Mouse (Mus musculus) lung, postnatal 0 days (tissue): ENCODE results near the gene Defa26. TPM values are rescaled to one million over a fixed set of nuclear protein-coding genes. Genes with fewer than 3 reads are reported as not detected.
A peak's percentile ranks its signal among the peaks of the same experiment; 100 is the strongest.
"Not testable (repeated sequence)": the region's sequence is repeated elsewhere in the genome, so short reads cannot be mapped to it uniquely, and the experiment has no call there.

Source experiments
- ATAC-seq: fragments of 200-750 bp; cut with Nextera tagmentation; 2 replicates; pipeline ENCODE4 v1.8.0; 2017; ENCODE audit warnings: moderate library complexity
- DNase-seq: peaks from one replicate; pipeline ENCODE4 v3.0.0-alpha.2; 2016; ENCODE audit warnings: low spot score
- H3K27ac ChIP-seq: fragments of 300-500 bp; sonication (generic); 2 replicates; pipeline ENCODE4 v1.5.1; 2014; ENCODE audit warnings: antibody characterized with exemption, mild to moderate bottlenecking, low read length, mixed read lengths
- H3K27me3 ChIP-seq: fragments of 300-500 bp; sonication (generic); replicated peaks from 2 replicates; pipeline ENCODE4 v1.6.1; 2014; ENCODE audit warnings: low read length, mixed read lengths; ENCODE audit not compliant: insufficient read depth
- H3K36me3 ChIP-seq: fragments of 300-500 bp; sonication (generic); 2 replicates; pipeline ENCODE4 v1.6.1; 2014; ENCODE audit warnings: low read length, mixed read lengths; ENCODE audit not compliant: insufficient read depth
- H3K4me1 ChIP-seq: fragments of 300-500 bp; sonication (generic); 2 replicates; pipeline ENCODE4 v1.6.1; 2014; ENCODE audit warnings: antibody characterized with exemption, low read depth, low read length, mixed read lengths; ENCODE audit not compliant: insufficient read depth
- H3K4me2 ChIP-seq: fragments of 300-500 bp; sonication (generic); replicated peaks from 2 replicates; pipeline ENCODE4 v1.6.1; 2014; ENCODE audit warnings: low read depth, mild to moderate bottlenecking, low read length, moderate library complexity, mixed read lengths
- H3K4me3 ChIP-seq: fragments of 300-500 bp; sonication (generic); 2 replicates; pipeline ENCODE4 v1.5.1; 2014; ENCODE audit warnings: low read depth, low read length
- H3K9ac ChIP-seq: fragments of 300-500 bp; sonication (generic); replicated peaks from 2 replicates; pipeline ENCODE4 v1.6.1; 2014; ENCODE audit warnings: low read depth, mild to moderate bottlenecking
- H3K9me3 ChIP-seq: fragments of 300-500 bp; sonication (generic); 2 replicates; pipeline ENCODE4 v1.6.1; 2016; ENCODE audit warnings: low read length, mixed read lengths
- WGBS: fragments of 180-500 bp; shearing (Covaris S2); extraction: QIAGEN DNeasy Blood & Tissue Kit; methylation state at CpG from one replicate; pipeline ENCODE4 v1.1.7; 2014; 5-methylcytosine and 5-hydroxymethylcytosine counted together
- polyA plus RNA-seq: library from polyadenylated mRNA; unstranded; fragments of >200 nt; fragmentation: Nextera tagmentation; extraction: Ambion mirVana; gene quantifications from 2 replicates; pipeline ENCODE4 v1.2.1, GENCODE M21; 2015

Defa26 gene
- not detected in 2 replicates for polyA plus RNA-seq

- DNase-seq = peak; percentile 0
- ATAC-seq, H3K27ac ChIP-seq, H3K4me2 ChIP-seq, H3K27me3 ChIP-seq, H3K9ac ChIP-seq, H3K4me3 ChIP-seq, H3K4me1 ChIP-seq, H3K36me3 ChIP-seq, H3K9me3 ChIP-seq: not testable (repeated sequence)
- no CpG with 5 or more reads among the region's 1 CpGs for WGBS
Observed at GRCm38 (mm10) chr8:21617883-21618282, at the start of gene Defa26. Gene Defa26, plus strand, starts transcription at chr8:21618183.

- DNase-seq, H3K4me1 ChIP-seq, H3K4me2 ChIP-seq, H3K4me3 ChIP-seq, H3K9me3 ChIP-seq, H3K9ac ChIP-seq, H3K27me3 ChIP-seq, ATAC-seq, H3K27ac ChIP-seq, H3K36me3 ChIP-seq: not testable (repeated sequence)
- no CpG with 5 or more reads among the region's 1 CpGs for WGBS
Observed at GRCm38 (mm10) chr8:21582706-21583105, 35.3 kb upstream of the Defa26 start, which contains the start of gene Defa28. Gene Defa28, plus strand, starts transcription at chr8:21583006.

DNA sequence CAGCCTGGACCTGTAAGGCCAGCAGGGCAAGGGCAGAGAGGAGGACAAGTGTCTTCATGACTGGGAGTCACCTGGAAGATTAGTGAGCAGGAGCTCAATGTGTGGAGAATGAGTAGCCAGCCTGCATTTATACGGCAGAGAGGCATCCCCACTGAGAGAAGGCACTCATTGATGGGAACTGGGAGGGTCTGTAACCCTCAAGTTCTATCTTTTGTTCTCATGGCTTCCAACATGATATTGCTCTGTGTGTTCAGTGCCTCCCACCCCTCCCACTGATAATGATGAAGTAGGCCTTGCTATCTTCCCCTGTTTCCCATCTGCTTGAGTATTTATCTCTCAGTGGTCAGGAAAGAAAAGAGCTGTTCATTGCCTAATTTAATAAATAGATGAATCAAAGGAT lies 23.6 kb upstream of the Defa26 start, which contains the start of gene Gm7861:
Gene Gm7861 (minus strand): TSS at position 101 of the 400 bp plus-strand sequence.
- H3K4me3 ChIP-seq, H3K27me3 ChIP-seq, H3K27ac ChIP-seq, ATAC-seq, H3K4me1 ChIP-seq, H3K4me2 ChIP-seq, H3K9me3 ChIP-seq, DNase-seq, H3K9ac ChIP-seq, H3K36me3 ChIP-seq: not testable (repeated sequence)
- WGBS = no CpG with 5 or more reads among the region's 1 CpGs

GRCm38 (mm10) chr8:21655480-21655879 lies 37.5 kb downstream of the Defa26 start, which contains the start of gene Defa17:
Gene Defa17, plus strand, starts transcription at chr8:21655780.
- not testable (repeated sequence) for H3K36me3 ChIP-seq, H3K27me3 ChIP-seq, H3K4me1 ChIP-seq, H3K27ac ChIP-seq, H3K9ac ChIP-seq, DNase-seq, H3K4me2 ChIP-seq, ATAC-seq, H3K4me3 ChIP-seq, H3K9me3 ChIP-seq
- no CpG with 5 or more reads among the region's 2 CpGs for WGBS

GRCm38 (mm10) chr8:21665497-21665896 lies 47.5 kb downstream of the Defa26 start, which contains the start of gene Defa34:
Gene Defa34, plus strand, starts transcription at chr8:21665797.
- H3K4me2 ChIP-seq, DNase-seq, H3K4me1 ChIP-seq, H3K9me3 ChIP-seq, ATAC-seq, H3K4me3 ChIP-seq, H3K36me3 ChIP-seq, H3K9ac ChIP-seq, H3K27ac ChIP-seq, H3K27me3 ChIP-seq: not testable (repeated sequence)
- 60% methylated on average over 1 of the region's 1 CpGs for whole genome bisulfite sequencing

Other genes starting within 250 kb of the Defa26 start
- not detected in 2 replicates for gene Defa2, start 239.7 kb upstream of the Defa26 start, polyA plus RNA-seq
- not detected in 2 replicates for gene Defa33, start 226.4 kb upstream of the Defa26 start, polyA plus RNA-seq
- not detected in 2 replicates for gene Defa36, start 190.8 kb upstream of the Defa26 start, polyA plus RNA-seq
- gene Gm7849, start 161.6 kb upstream of the Defa26 start, polyA plus RNA-seq = not detected in 2 replicates
- gene Defa20, start 108.9 kb upstream of the Defa26 start, polyA plus RNA-seq = not detected in 2 replicates
- gene Defa32, start 89.2 kb upstream of the Defa26 start, polyA plus RNA-seq = not detected in 2 replicates
- gene Defa37, start 52.8 kb upstream of the Defa26 start, polyA plus RNA-seq = not detected in 2 replicates
- not detected in 2 replicates for gene Defa28, start 35.2 kb upstream of the Defa26 start, polyA plus RNA-seq
- gene Gm7861, start 23.7 kb upstream of the Defa26 start, polyA plus RNA-seq = not detected in 2 replicates
- gene Defa17, start 37.6 kb downstream of the Defa26 start, polyA plus RNA-seq = not detected in 2 replicates
- gene Defa34, start 47.6 kb downstream of the Defa26 start, polyA plus RNA-seq = not detected in 2 replicates
- gene AY761184, start 85.5 kb downstream of the Defa26 start, polyA plus RNA-seq = not detected in 2 replicates
- gene Defa24, start 116.3 kb downstream of the Defa26 start, polyA plus RNA-seq = not detected in 2 replicates
- gene Defb50, start 205.4 kb downstream of the Defa26 start, polyA plus RNA-seq = not detected in 2 replicates
- gene Defb2, start 221.7 kb downstream of the Defa26 start, polyA plus RNA-seq = not detected in 2 replicates
- not detected in 2 replicates for gene Defb10, start 240.7 kb downstream of the Defa26 start, polyA plus RNA-seq